Mouse (Mus musculus) layer of hippocampus, adult 9-11 months (tissue): ENCODE data around the gene Dusp16.

ENCODE experiments used
- DNase-seq: peaks from one replicate; pipeline ENCODE4 v3.0.0; 2022

The Dusp16 gene

DNA sequence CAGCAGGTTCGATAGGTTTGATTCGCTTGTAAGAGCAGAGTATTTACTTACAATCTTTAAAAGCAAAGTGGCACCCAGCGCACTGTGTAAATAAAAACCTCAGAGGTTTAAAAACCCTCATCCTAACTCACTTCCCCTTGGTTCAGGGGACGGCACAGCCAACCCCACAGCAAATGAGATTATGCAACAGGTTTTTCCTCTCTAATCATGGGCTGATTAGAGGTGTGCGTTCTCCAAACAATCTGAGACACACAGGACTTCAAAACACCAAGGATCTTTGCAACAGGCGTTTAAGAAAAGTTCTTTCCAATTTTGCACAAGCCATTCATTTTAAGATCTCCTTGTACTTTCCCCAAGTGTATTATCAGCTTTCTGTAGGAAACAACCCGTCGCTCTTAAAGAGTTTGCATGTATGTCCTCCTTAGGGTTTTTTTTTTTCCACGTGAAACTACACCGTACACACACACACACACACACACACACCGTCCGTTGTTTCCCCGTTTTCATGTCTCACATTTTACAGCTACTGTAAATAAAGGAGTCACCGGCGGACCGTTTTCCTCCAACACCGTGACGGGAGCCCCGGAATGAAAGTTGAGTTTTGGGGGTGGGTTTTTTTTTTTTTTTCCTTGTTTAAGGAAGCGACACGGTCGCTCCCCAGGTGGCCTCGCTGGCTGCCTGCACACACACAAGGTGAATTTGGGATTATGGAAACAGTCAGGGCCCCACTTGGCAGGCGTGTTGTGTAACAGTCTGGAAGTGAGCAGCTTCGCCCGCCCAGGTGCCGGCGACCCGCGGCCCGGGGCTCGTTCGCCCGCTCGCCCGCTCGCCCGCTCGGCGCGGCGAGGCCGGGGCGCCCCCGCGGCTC lies 940 bp downstream of the Dusp16 start:
- DNase-seq = no peak

DNA sequence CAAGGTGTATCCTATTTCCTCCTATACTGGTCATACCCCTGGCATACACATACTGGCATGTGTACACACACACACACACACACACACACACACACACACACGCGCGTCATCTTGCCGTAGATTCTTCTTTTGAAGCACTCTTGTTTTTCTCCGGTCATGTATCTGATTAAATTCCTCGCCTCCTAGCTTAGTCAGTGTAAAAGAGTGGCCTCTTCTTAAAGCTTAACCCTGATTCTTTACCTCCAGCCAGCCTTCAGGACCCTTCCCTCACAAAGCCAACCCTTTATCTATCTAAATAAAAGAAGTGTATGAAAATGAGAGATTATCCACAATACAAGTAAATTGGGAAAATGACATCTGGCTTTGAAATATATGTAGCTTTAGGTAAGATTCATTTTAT lies 3.3 kb downstream of the Dusp16 start:
- no peak for DNase-seq

DNA sequence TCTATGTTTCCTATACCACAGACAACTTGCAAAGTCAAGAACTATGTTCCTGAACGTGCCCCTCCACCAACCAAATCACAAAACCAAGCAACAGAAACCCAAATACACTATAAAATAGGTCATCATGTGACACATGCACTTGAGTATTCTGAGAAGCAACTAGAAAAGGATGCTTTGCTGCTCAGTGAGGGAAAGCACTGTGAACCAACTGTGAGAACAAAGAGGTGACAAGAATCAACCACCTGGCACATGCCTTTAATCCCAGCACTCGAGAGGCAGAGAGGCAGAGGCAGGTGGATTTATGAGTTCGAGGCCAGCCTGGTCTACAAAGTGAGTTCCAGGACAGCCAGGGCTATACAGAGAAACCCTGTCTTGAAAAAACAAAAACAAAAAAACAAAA lies 6.0 kb downstream of the Dusp16 start:
- DNase-seq = no peak

DNA sequence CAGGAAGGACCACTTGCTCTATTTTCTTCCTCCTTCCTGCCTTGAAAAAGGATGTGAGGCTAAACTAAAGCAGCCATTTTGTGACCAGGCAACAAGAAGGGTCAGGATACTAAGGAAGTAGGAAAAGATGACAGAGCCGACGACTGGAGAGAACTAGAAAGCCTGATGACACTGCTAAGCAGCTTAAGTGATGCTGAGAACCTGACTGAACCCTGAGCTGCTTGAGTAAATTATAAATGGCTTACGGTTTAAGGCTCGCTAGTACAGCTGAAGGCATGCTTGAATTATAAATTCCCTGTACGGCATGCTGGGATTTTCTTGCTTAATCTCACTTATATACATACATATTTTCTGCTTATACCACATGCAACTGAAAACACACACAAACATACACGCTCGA lies 9.5 kb downstream of the Dusp16 start:
- DNase-seq = no peak

DNA sequence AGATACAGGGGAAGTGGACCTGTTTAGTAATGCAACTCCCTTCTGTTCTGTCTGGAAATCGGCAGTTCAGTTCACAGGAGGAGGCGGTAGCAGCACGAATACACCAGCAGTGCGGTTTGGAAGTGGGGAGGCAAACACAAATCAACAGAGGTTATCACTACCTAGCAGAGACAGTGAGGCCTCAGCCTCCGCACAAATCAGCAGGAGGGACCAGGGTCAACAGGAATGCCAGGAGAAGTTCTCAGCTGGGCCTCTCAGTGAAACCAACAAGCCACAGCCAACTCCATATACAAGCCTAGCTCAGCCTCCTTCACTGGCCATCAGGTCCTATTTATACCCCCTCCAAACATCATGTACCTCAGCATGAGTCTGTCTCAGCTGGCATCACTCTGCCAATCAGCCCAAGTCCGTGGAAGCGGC lies 10.9 kb downstream of the Dusp16 start:
- no peak for DNase-seq

DNA sequence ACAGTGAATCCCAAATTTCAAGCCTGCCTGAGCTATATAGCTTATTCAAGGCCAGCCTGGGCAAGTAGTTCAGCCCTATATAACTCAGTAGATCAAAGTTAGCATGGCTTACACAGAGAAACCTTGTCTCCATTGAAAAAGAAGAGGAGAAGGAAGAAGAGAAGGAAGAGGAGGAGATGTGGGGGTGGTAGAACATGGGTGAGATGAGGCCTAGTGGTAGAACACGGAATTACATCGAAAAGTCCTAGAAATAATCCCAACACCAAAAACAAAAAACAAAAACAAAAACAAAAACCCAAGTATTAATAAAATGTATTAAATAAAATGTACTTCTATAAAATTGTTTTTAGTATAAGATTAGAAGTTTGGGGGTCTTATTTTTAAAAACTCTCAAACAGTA lies 12.4 kb downstream of the Dusp16 start:
- DNase-seq = no peak

DNA sequence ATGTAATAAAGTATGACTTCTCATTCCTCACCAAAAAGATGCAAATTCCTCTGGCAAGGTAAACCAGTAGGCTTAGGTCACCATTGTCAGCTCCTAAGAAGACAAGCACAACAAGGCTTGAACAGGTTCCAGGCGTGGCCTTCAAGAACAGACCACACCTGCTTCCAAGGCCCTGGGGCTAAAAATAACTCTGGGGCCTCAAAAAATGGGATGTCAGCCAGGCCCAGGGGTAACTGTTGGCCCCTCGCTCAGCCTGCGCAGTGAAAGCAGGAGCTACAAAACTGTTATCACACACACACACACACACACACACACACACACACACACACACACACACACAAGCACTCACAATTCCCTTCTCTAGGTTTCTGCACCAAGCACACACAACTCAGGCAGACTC lies 18.5 kb downstream of the Dusp16 start:
- no peak for DNase-seq

DNA sequence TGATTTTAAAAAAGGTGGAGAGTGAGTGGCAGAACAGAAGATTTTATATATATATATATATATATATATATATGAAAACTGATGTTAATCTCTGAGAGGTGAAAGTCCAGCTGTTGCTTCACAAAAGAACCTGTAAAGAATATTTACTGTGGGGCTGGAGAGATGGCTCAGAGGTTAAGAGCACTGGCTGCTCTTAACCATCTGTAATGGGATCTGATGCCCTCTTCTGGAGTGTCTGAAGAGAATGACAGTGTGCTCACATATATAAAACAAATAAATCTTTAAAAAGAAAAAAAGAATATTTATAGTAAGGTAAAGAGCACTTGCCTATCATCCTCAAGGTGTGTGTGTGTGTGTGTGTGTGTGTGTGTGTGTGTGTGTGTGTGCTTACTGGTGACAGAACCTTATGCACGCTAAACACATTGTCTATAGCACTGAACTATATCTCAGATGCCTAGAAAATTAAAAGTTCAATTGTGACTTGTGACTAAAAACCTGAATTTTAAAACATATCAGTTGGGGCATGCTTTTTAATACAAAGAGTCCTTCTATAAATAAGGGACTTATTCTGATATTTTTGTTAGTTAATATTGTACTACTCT lies 19.0 kb downstream of the Dusp16 start:
- no peak for DNase-seq

DNA sequence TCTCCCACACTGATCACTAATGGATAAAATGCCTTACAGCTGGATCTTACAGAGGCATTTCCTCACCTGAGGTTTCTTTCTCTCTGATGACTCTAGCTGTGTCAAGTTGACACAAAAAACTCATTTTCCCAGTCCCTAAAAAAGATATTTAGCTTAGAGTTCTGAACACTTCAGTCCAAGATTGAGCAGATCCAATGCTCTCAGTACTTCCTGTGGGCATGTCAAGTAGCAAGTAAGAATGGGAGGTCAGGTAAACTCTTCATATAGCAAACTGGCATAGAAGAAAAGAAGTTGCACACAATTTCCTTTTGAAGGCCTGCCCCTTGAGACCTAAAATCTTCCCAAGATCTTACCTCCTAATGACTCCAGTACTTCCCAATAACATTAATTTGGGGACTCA lies 22.1 kb downstream of the Dusp16 start:
- DNase-seq = no peak

DNA sequence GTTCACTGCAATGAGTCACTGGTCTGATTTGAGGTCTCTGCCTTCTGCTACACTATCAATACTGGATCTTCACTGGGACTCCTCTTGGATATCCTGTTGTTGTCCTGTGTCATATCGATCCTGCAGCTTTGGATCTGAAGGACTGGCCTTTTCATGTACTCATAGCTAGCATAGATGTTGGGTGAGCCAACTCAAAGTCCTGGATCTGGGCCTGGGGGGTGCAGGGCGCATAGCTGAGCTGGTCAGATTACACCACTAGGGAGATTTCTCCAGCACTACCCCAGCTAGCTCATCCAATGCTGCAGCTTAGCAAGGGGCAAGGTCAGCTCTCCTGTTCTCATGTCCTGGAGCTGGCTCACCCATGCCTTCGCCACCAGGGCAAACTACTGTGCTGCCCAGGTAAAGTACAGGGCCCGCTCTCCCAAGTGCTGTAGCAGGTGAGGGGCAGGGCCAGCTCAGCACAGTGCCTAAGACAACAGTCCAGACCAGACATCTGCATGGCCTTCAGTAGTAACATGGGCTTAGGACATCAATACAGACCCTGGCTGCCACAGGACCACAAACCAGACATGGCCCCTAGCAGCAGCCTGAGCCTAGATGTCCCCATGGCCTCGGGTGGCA lies 27.9 kb downstream of the Dusp16 start:
- DNase-seq = no peak

DNA sequence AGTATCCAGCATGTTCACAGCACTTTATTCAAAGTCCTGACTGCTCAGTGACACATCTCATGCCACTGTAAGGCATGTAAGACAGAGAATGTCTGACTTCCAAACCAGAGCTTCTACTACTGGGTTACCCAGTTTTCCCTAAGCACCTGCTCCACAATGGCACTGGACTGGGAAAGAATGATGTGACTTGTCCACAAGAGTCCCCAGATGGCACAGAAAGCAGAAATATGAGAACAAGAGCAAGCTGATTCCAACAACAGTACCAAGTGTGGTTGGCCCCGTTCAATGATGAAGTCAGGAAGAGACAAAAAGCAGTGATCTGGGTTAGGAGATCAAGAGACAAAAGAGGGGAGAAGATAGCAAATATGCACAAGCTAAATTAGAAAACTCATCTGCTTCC lies 29.0 kb downstream of the Dusp16 start:
- DNase-seq = no peak

DNA sequence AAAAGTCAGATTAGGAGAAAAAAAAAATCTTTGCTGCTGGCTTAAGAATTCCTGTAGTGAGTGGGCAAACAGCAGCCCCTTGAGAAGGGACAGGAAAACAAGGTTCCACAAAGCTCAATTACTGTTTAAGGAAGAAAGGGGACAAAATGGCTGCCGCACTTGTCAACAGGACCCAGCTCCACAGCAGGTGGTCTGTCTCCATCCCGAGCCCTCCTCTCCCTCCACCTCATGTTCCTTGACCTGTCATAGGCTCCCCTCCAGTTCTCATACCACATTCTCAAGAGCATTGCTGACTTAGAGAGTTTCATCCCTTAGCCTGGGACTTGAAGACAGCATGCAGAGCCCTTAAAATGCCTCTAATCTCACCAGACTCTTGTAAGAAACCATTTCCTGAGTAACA lies 30.6 kb downstream of the Dusp16 start:
- no peak for DNase-seq

DNA sequence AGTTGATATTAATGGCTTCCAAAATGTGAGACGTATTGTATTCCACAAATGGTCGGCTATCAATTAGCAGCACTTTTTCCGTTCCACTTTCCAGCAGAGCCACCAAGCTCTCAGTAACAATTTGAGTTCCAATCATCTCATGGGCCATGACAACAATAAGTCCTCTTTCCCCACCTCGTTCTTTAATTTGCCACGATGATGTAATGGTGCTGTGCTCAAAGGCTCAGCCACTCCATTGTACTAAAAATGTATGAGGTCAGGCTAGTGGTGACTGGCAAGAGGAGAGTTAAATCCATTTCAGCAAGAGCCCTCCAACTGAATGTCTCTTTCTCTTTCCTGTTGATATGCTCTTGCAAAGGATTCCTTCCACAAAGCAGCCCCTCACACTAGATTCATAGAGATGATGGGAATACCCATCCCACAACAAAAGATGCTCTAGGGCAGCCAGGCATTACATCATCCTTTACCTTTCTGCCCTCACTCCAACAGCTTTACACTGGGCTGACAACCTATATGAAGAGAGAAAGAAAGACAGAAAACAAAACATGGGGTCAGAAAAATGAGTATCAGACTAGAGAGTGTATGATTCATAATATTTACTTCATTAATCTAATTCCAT lies 31.4 kb downstream of the Dusp16 start:
- peak; percentile 49 for DNase-seq

DNA sequence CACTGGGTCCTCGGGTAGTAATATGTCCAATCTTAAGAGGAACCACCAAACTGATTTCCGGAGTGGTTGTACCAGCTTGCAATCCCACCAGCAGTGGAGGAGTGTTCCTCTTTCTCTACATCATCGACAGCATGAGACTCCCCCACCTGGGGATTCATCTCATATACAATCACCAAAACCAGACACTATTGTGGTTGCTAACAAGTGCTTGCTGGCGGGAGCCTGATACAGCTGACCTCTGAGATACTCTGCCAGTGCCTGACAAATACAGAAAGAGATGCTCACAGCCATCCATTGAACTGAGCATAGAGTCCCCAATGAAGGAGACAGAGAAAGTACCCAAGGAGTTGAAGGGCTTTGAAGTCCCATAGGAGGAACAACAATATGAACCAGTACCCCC lies 36.4 kb downstream of the Dusp16 start:
- DNase-seq = no peak

DNA sequence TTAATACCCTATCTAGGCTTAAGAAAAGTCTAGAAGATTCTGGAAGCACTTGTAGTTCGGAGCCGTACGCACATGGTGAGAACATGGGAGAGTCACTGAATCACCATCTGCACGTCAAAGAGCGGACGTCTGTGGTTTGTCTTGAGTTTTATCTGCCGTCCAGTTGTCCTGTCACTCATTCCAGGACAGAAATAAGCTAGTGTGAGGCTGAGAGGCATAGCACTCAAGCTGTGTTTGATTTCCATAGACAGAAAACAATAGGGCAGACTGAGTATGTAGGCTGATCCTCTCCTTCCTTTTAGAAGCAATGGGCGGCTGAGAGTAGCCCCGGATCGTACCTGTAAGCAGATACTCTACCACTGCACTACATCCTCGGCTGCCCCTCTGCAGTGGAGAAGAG lies 38.6 kb downstream of the Dusp16 start:
- no peak for DNase-seq

DNA sequence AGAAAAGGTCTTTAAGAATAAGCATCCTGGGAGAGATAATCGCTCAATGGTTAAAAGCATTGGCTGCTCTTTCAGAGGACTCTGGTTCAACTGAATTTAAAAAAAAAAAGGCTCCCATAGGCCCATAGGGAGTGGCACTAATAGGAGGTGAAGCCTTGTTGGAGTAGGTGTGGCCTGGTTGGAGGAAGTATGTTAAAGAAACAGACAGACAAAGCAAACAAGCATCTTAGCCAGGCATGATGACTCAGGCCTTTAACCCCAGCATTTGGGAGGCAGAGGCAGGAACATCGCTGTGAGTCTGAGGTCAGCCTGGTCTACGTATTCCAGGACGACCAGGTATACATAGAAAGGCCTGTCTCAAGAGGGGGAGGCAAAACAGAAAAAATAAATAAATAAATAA lies 39.0 kb downstream of the Dusp16 start:
- no peak for DNase-seq

DNA sequence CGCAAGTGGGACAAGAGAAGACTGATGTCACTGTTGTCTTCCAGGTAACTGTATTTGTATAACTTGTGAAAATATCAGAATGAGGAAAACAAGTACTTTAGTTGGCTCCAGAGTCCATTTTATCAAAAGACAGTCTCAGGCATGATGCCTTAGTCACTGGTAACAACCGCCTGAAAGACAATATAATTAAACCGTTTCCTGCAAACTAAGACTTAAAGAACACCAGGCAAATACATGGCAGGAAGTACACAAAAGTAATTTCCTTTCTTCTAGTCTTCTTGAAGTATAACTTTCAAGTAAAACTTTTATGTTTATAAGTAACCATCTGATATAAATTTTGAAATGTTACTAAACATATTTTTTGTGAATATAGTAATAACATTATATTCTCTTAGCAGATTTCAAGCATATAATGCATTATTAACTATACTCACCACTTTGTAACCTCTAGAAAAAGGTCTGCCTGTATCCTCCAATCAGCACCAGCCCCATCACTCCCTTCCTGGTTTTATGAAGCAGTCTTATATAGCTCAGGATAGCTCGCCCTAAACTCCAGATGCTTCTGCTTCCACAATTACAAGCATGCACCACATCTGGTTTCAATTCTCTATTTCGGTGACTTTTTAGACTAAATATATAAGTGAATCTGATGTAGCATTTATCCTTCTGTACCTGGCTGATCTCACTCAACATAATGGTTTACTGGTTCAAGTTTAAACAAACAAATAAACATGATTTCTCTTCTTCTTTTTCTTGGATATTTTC lies 40.4 kb downstream of the Dusp16 start:
- DNase-seq = no peak

DNA sequence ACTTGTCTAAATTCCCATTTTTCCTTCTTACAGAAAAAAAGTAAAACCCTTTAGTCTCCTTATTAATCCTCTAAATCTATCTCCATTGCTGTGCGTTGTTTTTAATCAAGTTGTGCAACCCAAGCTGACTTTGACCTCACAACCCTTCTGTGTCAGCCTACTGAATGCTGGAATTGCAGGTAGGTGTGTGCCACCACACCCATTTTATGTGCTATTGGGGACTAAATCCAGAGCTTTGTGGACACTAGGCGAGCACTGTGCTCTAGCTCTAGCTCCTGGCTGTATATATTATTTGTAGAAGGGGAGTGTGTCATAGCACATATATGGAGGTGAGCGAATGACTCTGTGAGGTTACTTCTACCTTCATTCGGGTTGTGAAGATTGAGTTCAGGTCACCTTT lies 41.3 kb downstream of the Dusp16 start:
- DNase-seq = no peak

DNA sequence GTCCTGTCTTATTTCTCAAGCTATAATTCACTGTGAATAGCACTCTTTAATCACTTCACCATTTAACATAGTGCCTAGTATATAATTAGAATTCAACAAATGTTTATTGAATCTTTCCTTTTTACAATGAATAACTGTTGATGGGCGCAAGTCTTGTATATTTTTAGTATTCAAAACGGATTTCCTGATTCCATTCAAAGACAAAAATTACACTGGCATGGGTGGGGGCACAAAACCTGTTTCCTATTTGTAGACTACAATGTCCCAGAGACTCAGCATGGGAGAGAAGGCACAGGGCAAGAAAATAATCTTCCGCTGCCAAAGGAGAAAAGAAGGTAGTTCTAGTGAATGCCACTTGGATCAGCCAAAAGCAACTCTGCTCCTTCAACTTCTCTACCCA lies 44.3 kb downstream of the Dusp16 start:
- DNase-seq = no peak

DNA sequence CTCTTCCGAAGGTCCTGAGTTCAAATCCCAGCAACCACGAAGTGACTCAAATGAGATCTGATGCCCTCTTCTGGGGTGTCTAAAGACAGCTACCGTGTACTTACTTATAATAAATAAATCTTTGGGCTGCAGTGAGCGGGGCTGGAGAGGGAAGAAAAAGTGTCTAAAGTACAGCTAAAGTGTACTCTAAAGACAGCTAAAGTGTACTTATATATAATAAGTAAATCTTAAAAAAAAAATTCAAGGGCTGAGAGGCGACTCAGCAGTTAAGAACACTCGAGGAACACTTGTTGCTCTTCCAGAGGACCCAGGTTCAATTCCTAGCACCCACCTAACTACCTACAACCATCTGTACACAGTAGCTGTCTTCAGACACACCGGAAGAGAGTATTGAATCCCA lies 46.5 kb downstream of the Dusp16 start:
- no peak for DNase-seq

DNA sequence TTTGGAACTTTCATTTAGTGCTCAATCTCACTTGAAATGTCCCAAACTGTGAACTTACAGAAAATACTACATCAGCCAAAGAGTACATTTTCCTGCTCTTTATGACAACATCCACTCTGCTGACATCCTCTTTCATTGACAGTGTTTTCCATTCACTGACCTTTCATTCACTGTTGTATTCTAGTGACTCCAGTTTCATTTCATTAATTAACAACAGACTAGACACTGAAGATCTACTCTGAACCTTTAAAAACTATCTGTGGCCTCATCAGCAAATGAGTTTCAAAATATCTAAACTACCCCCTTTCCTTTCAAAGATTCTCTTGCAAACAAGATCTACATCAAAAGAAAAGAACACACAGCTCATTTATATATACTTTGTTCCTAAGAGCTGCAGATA lies 48.9 kb downstream of the Dusp16 start:
- DNase-seq = no peak

DNA sequence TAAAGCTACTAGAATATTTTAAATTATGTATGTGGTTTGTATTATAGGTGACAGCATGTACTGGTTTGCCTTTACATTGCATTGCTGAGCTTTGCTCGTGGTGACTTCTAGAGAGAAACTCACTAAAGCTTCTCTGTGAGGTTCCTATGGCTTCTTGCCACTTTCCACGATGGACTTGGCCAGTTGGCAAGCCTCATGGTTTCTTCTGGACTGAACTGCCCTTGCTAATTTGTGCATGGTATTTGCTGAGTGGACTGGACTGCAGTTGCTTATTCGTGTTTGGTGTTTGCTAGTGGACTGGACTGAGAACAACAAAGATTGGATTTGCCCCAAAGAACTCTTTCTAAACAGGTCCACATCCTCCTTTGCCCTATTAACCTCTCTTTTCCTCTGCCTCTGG lies 55.6 kb downstream of the Dusp16 start:
- DNase-seq = no peak

DNA sequence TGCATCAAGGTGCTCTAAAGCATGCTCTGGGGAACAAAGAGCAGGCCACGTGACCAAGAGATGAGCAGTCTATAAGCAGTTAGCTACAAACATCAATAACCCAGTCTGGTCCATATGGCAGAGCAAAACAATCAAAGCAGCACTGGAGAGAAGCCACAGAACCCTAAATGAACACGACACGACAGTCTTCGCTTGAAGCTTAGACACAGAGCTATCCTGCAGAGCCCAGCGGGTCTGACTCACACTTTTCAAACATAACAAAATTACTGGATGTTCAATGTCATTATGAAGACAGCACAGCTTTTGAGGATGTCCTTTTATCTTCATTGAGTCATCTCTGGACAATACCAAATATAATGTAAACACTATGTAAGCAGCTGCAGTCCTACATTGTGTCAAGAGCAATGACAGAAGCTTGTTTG lies 58.6 kb downstream of the Dusp16 start:
- DNase-seq = no peak
